Mouse (Mus musculus) megakaryocyte-erythroid progenitor cell, adult 5-6 weeks (primary cell): ENCODE measurements at regions not wholly inside any gene's neighbourhood (a gene's known extent, or its start where the extent isn't known, plus 50 kb on each side); places are given as distances from the start of the nearest gene placed in this dataset.

Source experiments
- ATAC-seq: replicated peaks from 2 replicates; pipeline ENCODE4 v1.8.0; 2016; ENCODE audit warnings: mild to moderate bottlenecking, inconsistent platforms; ENCODE audit not compliant: severe bottlenecking, poor library complexity, low FRiP score, low TSS enrichment

DNA sequence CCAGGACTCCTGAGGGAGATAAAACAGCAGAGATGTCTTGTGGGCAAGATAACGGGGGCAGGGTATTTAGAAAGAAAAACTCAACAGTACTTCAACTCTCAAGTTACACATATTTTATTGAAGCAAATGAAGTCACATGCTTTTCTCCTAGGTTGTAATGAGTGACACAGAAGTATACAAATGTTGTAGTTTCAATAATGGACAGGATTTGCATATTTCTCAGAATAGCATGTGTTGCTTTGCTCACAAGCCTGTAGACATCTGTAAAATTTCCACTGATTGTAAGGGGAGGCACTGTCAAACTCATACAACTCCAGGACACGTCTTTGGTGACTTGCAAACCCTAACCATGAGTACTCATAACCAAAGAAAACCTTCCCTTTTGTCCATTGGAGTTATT is 140.9 kb downstream of the Plk2 start:
- no peak for ATAC-seq

DNA sequence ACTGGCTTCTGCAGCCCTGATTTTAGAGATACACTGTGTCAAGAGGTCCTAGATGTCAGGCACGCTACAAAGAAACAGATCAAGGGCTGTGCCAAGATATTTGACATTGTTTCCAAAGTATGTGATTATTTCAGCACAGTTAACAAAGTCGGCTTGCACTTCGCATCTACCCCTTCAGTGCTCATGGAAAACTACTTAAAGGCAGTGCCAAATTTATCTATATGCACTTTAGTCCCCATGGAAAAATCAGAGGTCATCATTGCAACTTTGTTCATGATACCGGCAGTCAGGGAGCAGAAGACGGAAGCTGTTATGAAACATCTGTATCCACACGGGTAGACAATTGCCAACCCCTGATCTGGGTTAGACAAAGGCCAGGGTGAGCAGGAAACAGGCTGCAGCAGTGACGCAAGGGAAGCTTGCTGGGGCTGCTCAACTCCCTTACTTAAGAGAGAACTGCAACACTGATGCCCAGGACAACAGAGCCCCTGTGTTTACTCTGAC is 143.2 kb downstream of the Plk2 start:
- no peak for ATAC-seq

DNA sequence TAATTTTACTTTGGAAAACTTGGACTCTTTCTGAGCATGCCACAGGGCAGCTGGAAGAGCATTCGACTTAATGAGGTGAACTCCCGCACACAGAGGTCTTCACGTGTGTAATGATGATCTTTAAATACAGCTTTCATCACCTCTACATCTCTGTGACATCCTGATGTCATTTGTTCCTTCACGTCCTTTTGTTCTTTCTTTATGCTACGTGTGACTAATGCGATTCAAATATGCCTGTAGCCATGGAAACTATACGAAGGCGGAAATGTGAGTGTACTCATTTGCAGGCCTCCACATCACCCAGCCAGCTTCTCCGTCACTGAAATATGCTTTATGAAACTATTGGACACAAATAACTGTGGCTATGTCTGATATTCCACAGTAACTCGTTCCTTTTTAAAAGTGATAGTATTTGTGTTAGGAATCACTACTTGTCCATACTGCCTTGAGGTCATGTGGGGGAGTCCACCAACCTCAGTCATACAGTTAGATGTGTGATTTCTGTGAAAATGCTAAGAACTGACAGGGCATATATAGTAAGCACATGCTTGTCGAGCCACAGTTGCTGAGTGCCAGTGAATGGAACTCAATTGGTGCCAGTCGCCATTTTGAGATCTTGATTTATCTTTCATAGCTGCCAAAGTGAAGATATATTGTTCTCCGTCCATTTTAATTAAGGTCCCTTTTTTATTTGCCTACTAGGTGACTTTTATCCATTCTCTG is 145.9 kb downstream of the Plk2 start:
- ATAC-seq = no peak

DNA sequence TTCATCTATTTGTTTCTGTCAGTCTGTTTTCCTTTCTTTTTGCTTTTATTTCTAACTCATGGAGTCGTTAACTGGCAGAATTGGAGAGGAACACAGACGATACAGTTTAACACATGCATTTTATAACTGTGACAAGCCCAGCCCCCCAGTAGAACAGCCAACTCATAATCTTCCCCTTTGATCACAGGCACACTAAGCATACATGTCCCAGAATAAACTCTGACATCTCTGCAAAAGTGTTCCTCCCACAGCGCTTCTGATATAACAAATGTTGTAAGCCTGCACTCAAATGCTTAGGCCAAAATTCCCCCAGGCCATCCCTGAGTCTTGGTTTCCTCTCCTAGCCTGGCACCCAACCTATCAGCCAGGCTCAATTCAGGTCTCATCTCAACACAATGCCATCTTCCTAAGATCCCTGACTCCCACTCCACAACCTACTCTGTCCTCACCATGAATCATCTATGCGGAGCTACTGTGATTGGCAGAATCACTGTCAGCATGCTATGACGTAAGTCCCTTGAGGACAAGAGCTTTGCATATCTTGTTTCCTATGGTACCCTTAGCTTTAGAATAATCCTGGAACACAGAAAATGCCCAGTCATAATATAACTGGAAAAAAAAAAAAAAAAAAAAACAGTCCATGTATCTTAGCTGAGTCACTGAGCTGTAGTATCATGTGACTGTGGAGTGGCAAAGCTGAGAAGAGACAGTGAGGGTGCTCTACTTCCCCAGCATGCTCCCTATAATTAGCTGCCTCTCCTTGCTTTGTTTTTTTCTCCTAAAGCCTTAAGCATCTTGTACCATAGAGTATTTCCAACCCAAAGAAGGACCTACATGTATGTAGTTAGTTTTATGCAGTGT is 146.7 kb downstream of the Plk2 start:
- no peak for ATAC-seq

DNA sequence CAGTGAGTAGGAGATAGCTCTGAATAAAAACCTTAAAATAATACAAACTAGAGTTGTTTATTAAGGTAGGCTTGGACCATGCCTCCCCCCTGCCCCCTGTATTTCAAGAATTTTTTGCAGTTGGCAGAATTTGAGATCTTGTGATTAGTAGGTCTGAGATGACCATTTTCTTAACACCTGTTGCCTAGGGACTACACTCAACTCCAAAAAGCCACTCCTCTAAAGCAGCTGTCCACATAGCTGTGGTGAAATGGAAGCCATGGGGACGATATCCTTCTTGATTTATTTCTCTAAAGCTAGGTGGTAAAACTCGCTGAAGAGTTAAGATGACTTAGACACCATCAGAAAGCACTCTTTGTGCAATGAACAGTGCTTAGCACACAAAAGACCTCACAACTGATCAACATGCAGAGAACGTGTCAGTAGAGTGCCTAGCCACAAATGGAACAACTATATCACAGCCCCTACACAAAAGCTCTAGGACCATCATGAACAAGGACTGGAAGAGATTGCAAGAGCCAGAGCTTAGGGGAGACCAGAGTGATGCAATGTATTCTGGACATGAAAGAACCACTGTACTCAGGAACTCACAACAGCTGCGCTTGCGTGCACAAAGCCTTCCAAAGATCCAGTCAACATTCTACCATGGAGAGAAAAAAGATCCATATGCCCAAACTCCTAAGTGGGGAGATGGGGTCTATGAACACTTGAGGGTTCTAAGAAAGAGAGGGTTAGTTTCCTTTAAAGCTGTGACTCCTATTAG is 147.6 kb downstream of the Plk2 start:
- ATAC-seq = no peak

DNA sequence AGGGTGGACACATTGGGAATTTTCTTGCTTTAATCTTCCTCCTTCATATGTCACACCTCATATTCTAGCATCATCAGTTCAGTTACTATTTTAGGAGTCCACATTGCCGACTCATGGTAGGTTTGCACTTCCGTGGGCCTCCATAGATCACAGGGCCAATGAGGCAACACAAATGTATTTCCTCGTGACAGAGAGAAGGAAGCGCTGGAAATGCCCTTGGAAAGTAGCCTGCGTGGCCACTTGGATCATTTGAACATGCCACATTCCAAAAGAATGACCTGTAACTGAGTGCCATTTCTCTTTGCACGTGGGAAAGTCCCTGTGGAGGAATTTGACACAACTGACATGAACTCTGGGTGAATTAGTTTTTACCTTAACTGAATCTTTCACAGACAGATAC is 150.6 kb downstream of the Plk2 start:
- no peak for ATAC-seq

DNA sequence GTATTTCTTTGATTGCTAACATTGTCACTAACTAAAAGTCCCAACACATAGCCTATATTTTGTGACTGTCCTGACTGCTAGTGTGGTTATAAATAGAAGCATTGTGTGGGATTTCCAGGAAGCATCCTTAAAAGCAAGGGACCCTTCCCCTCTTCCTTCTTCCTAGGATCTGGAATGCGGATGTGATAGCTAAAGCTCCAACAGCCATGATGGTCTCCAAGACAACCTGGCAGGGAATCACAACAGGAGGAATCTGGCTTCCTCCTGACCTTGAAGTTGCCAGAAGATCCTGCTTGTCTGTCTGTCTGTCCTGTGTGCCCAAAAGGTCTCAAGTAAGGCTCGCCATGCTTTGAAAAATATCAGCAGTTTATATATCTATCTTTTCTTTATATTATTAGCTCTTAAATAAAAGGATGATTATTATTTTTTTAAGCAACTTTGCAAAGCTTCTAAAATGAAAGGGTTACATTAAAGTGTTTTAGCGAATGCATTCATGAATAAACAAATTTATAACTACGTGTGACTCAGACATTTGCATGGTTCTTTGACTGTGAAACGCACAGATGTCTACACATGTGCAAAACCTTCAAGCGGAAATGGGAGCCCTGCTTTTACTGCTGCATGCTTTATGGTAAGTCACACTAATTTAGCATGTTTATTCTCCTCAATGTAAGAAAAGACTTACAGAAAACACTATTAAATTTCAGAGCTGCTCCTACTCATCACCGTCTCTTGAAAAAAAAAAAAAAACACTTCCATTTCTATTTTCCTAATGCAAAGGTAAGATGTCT is 160.9 kb downstream of the Plk2 start:
- no peak for ATAC-seq

DNA sequence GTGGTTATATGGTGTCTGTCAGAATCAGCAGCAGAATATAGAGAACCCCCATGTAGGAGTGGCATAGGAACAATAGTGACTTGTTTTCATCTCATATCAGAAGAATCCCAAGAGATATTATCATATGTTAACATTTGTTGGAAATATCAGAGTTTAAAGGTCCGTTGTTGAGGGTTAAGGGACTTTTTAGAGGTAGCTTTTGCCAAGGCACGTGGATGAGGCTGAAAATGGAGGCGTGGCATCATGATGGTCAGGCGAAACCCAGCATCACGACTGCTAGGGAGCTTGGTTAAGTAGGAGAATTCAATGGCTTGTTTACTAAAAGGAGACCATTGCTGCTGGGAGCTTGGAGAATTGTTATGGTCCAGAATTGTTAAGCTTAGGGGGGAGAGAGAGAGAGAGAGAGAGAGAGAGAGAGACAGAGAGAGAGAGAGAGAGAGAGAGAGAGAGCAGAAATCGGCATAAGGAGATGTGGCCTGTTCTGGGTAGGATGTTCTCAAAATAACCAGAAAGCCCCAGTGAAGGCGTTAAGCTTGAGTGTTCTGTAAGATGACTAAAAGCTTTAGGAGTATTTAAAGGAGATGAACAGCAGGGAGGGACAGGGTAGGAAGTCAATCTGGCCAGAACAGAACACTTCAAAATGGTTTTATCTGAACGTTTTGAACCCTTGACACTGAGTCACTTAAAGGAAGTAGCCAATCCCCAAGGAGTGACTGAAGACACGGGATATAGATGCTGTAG is 161.7 kb downstream of the Plk2 start:
- no peak for ATAC-seq

DNA sequence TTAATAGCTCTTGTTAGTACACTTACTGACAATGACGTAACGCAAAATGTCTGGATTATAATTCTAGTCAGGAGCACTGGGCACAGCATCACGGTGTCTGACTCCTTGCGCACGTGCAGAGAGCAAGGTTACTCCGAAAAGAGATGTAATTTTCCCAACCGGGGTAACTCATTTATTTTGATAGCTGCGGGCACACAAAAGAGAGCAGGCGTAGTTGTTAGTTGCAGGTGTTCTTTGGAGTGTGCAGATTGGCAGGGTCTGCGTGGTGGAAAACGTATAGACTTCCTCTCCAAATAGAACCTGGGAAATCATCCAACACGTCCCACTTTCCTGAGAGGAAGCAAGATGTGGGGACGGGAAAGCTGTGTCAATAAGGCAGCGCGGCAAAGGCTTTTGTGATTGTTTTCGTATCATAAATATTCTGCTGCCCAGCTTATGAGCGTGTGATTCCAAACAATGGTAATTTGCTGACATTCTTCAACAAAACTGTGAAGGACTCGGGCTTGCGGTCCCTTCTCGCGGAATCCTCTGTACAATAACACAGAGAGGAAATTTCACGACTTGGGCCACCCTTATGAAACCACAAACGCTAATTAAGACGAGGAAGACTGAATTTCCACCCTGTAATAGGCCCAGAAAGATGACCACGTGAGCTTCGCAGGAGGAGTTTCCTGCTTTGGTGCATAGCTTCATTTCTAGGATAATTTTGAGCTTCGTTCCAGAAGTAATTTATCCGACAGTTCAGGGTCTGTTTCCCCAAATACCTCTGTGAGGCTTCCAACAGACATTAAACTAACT is 163.3 kb downstream of the Plk2 start:
- 0 out of 2 replicates have a peak, but pooled peaks have one; percentile 24 for ATAC-seq

DNA sequence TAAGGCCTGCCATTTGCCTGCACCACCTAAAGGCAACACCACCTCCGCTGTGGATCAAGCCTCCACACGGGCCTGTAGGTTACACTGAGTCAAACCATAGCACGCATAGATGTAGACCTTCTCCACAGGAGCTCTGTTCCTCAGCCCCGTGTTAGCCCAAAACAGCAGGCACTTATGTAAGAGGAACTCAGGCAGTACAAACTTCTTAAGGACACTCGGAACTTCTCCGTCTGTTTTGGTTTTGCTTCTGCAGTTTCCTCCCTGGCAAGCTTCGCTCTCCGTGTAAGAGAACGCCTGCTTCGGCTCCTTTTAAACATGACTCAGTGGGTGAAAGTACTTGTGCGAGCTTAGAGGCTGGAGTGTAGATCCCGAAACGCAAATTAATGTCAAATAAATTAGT is 165.7 kb downstream of the Plk2 start:
- 0 out of 2 replicates have a peak, but pooled peaks have one; percentile 22 for ATAC-seq

DNA sequence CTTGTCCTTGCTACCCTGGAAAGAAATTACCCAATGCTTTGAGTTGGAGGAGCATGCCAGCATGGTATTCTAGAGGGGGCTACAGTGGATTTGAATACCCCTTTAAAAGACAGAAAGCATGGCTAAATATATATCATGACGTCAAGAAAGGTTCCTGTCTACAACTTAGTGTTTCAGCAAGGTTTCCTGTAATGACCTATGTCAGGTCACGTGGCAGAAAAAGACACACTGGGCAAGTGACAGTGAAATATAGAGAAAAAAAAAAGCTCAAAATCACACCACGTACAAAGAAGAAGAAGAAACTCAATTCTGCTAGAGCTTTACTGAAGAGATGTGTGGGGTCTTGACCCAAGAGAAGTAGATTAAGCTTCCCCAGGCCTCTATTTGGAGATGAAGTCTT is 167.7 kb downstream of the Plk2 start:
- ATAC-seq = no peak

DNA sequence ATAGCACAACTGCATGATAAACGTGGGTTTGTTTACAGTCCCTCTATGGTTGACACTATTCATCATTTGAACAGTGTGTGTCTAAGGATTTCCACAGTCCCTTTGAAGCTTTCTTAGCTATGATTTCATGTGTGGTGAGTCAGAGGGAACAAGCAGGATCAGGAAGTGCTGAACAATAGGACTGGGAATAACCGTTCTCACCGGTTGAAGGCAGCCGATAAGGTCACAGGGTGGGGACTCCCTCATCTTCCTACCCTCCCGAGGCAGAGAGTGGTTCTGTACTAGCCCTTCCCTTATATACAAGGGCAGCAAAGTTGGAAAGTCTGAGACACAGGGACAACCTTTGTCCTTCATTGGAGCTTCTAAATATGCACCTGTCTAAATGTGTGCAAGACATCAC is 168.1 kb downstream of the Plk2 start:
- no peak for ATAC-seq

DNA sequence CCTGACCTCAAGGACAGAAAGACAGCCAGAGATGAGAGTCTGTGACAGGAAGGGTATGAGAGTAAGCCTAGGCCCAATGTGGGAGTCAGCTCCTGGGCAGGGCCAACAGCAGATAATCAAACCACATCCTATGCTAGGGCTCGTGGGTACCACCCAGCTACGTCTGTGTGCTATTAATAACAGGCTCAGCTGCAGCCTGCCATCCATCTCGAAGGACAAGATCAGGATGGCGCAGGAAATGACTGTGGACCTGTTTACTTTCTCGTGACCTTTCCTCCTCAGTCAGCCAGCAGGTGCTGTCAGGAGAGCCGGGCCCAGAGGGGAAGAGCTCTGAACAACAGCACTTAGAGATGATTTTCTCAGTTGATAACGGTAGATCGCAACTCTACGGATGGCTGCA is 169.1 kb downstream of the Plk2 start:
- ATAC-seq = peak; percentile 86

DNA sequence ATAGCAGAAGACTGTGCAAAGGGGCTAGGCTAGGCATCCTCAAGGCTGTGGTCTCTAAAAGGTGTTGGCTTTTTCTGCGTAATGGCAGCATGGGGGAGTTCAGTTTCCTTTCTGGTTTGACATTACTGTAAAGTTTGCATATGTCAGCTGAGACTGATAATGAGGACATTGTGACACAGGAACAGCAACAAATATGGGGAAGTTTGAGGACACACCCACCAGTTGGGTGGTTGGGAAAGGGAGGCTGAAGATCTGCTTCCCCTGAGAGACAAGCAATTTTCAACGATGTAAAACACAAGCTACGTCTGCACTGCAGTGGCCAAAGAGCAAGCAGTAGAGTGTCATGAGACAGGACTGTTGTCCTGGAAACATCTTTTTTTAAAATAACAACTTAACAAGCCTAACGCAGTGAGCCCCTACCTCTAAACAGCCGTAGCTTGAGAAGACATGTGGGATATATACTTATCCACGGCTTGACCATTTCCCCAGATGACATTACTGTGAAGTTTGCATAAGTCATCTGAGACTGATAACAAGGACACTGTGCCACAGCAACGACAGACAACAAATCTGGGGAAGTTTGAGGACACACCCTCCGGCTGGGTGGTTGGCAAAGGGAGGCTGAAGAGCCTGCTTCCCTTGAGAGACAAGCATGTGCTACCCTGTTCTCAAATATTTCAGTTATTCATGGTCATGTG is 173.8 kb downstream of the Plk2 start:
- no peak for ATAC-seq

DNA sequence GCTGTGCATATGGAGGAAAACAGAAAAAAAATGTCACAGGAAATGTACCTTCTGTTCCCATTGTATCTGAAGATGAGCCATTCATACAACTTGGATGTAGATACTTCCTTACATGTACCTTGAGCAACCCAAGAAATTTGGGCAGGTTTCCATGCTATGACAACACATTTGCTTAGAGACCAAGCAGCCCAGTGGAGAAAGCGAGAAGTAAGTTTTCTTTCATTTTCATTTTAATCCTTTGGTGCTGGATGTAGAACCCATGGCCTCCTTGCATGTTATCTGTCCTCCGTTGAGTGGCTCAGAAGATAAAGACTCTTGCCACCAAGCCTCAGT is 174.3 kb downstream of the Plk2 start:
- no peak for ATAC-seq

DNA sequence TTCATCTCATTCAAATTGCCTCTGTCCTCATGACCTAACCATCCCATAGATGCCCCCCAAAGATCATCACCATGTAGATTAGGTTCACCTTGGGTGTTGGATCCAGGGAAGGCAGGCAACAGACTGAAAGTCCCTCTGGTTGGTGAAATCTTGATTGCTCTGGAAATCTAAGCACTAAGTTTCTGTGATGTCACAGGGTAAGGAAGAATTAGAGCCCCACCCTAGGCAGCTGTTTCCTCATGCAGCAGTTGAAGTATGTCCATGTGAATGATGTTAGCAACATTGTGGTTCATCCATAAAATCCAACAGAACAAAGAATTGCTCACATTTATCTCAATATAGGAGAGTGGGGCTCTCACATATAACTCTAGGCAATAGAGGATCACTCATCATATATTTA is 175.5 kb downstream of the Plk2 start:
- no peak for ATAC-seq

DNA sequence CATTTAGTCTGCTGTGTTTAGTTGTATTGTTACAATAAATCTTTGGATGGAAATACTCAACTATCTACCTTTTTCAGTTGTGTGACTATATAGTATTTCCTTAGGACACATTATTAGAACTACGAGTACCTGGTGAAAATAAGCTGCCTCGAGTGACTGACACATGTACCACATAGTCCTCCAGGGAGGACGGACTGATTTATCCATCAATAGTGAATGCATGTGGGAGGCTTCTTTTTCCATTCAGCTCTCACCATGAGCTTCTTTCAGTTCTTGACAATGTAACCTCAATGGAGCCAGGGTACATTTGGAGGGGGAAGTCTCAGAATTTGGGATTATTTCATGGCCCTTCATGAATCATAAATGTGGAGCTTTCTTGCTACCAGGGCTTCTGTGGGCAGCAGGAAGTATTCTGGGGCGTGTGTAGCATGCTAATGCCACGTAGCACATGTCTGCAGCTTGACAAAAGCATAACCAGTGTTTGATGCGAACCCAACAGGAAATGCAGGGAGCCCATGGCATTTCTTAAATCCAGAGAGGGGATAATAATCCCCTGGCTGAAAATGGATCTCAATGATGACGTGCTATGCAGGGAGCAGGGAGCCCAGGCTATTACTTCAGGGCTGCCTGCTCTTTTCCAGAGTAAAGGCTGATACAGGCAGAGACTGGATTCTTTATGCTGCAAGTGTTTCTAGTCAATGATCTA is 178.7 kb downstream of the Plk2 start:
- no peak for ATAC-seq
